Mouse (Mus musculus): ENCODE measurements around the gene Ccdc92b.

- TF ChIP-seq CTCF (conservative IDR thresholded peaks at IDR 0.05 in 1 of 2, IDR thresholded peaks at IDR 0.05 in 1 of 2; ENCODE audit: low read depth in 2 of 2, low read length in 2 of 2) (no peak), POLR2A (IDR thresholded peaks at IDR 0.05; ENCODE audit: low read depth, low read length) (no peak), ELF1 (IDR thresholded peaks at IDR 0.05; ENCODE audit: low read depth, low read length) (no peak), USF1 (IDR thresholded peaks at IDR 0.05; ENCODE audit: low read depth, low read length) (no peak), NRF1 (IDR thresholded peaks at IDR 0.05; ENCODE audit: low read depth, low read length) (no peak), EP300 (IDR thresholded peaks at IDR 0.05; ENCODE audit: low read length) (no peak)
These were observed 49.1 kb downstream of the Ccdc92b start for GRCm38 (mm10) chr11:74668466-74668865.

Data from CH12.LX (cell line).